Mouse (Mus musculus) brain, embryonic 14.5 days (tissue): ENCODE measurements around the gene Prpf31.
"Not testable (repeated sequence)": the region's sequence is repeated elsewhere in the genome, so short reads cannot be mapped to it uniquely, and the experiment has no call there.

Experiments used
- CTCF ChIP-seq: fragments of 200-500 bp; IDR thresholded peaks from 2 replicates; pipeline ENCODE4 v1.5.1; 2012; ENCODE audit warnings: inconsistent platforms, mild to moderate bottlenecking, moderate library complexity, borderline replicate concordance; ENCODE audit not compliant: insufficient read depth, insufficient read length; ENCODE audit errors: extremely low read depth
- POLR2A ChIP-seq: fragments of 200-500 bp; IDR thresholded peaks from 2 replicates; pipeline ENCODE4 v1.6.1; 2012; ENCODE audit warnings: mild to moderate bottlenecking, inconsistent platforms, borderline replicate concordance; ENCODE audit not compliant: poor library complexity, insufficient read depth, insufficient read length, severe bottlenecking; ENCODE audit errors: extremely low read depth

- not testable (repeated sequence) for TF ChIP-seq CTCF, POLR2A
These were observed 32.0 kb upstream of the Prpf31 start for GRCm38 (mm10) chr7:3597755-3598154.
